Comparison of ENCODE assay signal across 9 mouse cellular contexts in genomic region chrX:71647958-71648357, GRCm38 (mm10). TPM values are rescaled to one million over a fixed set of nuclear protein-coding genes. Genes with fewer than 3 reads are reported as not detected.
A peak's percentile ranks its signal among the peaks of the same experiment; 100 is the strongest.
DNase-seq lines count a peak whose midpoint lies in the region; ATAC-seq and TF ChIP-seq lines count a peak whose summit lies in the region.
"Had no signal": no experiment of that assay in that cellular context is flagged by ENCODE, and none has a peak within 500 bp of the region (broad histone marks: within the 10 kb centered on the region; RNA-seq: fewer than 3 reads in every experiment).

No protein-coding gene starts in this region.

- WGBS in heart, adult 2 months, result 2% methylated on average over 6 of the region's 6 CpGs

- intact Hi-C loops in heart, adult 2 months (cut with DNase I), result loop anchor here (1.0 to 5.0 kb wide), 3 partner anchors 144 to 1169 kb away; no protein-coding TSS in a partner anchor
- intact Hi-C loops in heart, postnatal 25 days (cut with DNase I), result loop anchor here (1.0 to 10.0 kb wide), 3 partner anchors 298 to 1173 kb away; no protein-coding TSS in a partner anchor

- no peaks in the 10 kb centered on the region for H3K27me3 ChIP-seq in heart, adult 2 months (ENCODE audit: control insufficient read depth, insufficient read depth, low read length)
- H3K27me3 ChIP-seq: liver, embryonic 13.5 days had no signal

- no peaks in the 10 kb centered on the region for H3K79me2 ChIP-seq in heart, adult 2 months (replicated peaks; ENCODE audit: control insufficient read depth, insufficient read depth, low read length)

- peak; percentile 92 for TF ChIP-seq CTCF in heart, adult 2 months (IDR thresholded peaks at IDR 0.05)
- TF ChIP-seq CTCF in layer of hippocampus, adult 2 months (conservative IDR thresholded peaks at IDR 0.05), result peak; percentile 87

- TF ChIP-seq POLR2A in heart, adult 2 months (IDR thresholded peaks at IDR 0.05; ENCODE audit: insufficient read depth, low read depth, low read length), result no peak

- peak; percentile 68 for ATAC-seq in megakaryocyte progenitor cell, adult 5-6 weeks (replicated peaks; ENCODE audit: poor library complexity)

- 0 out of 2 replicates have a peak, but pooled peaks have one; percentile 14 for TF ChIP-seq EP300 in heart, adult 2 months (IDR thresholded peaks at IDR 0.05; ENCODE audit: insufficient read depth, low read depth, low read length)

- H3K9ac ChIP-seq in heart, adult 2 months (ENCODE audit: low read depth, low read length), result no peak overlapping the region
- H3K9ac ChIP-seq: liver, embryonic 13.5 days had no signal

- DNase-seq in heart, adult 2 months, result peak; percentile 13 to 45
- DNase-seq in heart, postnatal 25 days (ENCODE audit: low spot score), result no peak
- peak; percentile 51 for DNase-seq in MN1 (ENCODE audit: low spot score)
- DNase-seq in cerebellum, adult 8-10 months, result peak; percentile 39
- peak; percentile 30 for DNase-seq in gastrocnemius, adult 18-20 months (ENCODE audit: low spot score)
- peak; percentile 33 to 57 for DNase-seq in layer of hippocampus, adult 2 months (ENCODE audit: low spot score in 2 of 2)
- peak; percentile 14 to 45 for DNase-seq in spleen, postnatal 10 days (ENCODE audit: low spot score in 2 of 2)
- DNase-seq: liver, embryonic 13.5 days had no signal

- no peak overlapping the region for H3K27ac ChIP-seq in heart, adult 2 months
- no peak overlapping the region for H3K27ac ChIP-seq in layer of hippocampus, adult 2 months
- H3K27ac ChIP-seq: liver, embryonic 13.5 days had no signal

- no peaks in the 10 kb centered on the region for H3K4me1 ChIP-seq in heart, adult 2 months (ENCODE audit: control insufficient read depth, insufficient read depth, low read length)
- H3K4me1 ChIP-seq: liver, embryonic 13.5 days had no signal

- H3K36me3 ChIP-seq in heart, adult 2 months (ENCODE audit: control insufficient read depth, insufficient read depth, low read length), result no peaks in the 10 kb centered on the region
- H3K36me3 ChIP-seq: liver, embryonic 13.5 days had no signal

- no peak overlapping the region for H3K4me3 ChIP-seq in heart, adult 2 months
- no peak overlapping the region for H3K4me3 ChIP-seq in layer of hippocampus, adult 2 months
- H3K4me3 ChIP-seq: liver, embryonic 13.5 days had no signal

RNA-seq across cellular contexts. Expression of gene Gpr50, which starts 15.5 kb away (rescaled TPM):
- total RNA-seq in heart, adult 2 months (2021), result not detected
- not detected in 2 replicates for polyA plus RNA-seq in heart, adult 2 months (2012; rRNA removed)
- not detected for total RNA-seq in heart, postnatal 25 days (2021)
- total RNA-seq in gastrocnemius, adult 18-20 months (2021), result not detected
- total RNA-seq in layer of hippocampus, adult 2 months (2021), result under 1 TPM in 1 of 2 experiments, not detected in 1; 0.10 TPM
- not detected in 2 replicates for total RNA-seq in megakaryocyte progenitor cell, adult 5-6 weeks (2015)
- total RNA-seq in megakaryocyte progenitor cell, adult 5-6 weeks (2017), result not detected in 2 replicates
